Mouse (Mus musculus) left cerebral cortex, postnatal 14 days (tissue): ENCODE measurements at regions not wholly inside any gene's neighbourhood (a gene's known extent, or its start where the extent isn't known, plus 50 kb on each side); places are given as distances from the start of the nearest gene placed in this dataset.

Experiments used
- DNase-seq, 2 experiments: peaks; one replicate each; pipeline ENCODE4 v3.0.0; 2021 to 2022; ENCODE audit warnings: low spot score in 2 of 2, mixed read lengths in 1 of 2
- intact Hi-C: fragments of 180-260 bp; cut with DNase I; formaldehyde crosslinking; loops from one replicate; pipeline ENCODE4 v1.15.1; 2025

DNA sequence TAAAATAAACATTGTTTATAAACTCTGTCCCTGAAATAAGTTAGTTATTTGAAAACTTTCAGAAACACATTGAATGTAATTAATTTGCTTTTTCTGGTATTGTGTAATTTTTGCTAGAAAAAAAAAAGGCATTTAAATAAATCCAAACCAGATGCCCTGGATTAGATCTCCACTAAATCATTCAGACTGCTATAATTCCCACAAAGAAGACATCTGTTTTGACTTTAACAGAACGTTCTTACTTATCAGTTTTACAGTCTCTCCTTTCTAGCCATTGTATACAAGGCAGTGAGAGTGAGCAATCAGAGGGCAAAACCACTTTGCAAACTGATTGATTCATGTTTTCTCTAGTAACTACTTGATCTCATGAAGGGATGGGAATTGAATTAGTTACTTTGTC, 478.8 kb downstream of the Slitrk6 start:
- intact Hi-C loops, result no loop called here
- DNase-seq, result no peak

GRCm38 (mm10) chr14:110271270-110271669, 483.7 kb downstream of the Slitrk6 start:
- intact Hi-C loops, result no loop called here
- DNase-seq, result no peak

- intact Hi-C loops, result no loop called here
- no peak for DNase-seq
These were observed 510.5 kb downstream of the Slitrk6 start for GRCm38 (mm10) chr14:110244466-110244865.

- DNase-seq, result no peak
- intact Hi-C loops, result no loop called here
These were observed 511.4 kb downstream of the Slitrk6 start for GRCm38 (mm10) chr14:110243549-110243948.

GRCm38 (mm10) chr14:110238800-110239199, 516.1 kb downstream of the Slitrk6 start:
- no peak for DNase-seq
- intact Hi-C loops, result no loop called here

DNA sequence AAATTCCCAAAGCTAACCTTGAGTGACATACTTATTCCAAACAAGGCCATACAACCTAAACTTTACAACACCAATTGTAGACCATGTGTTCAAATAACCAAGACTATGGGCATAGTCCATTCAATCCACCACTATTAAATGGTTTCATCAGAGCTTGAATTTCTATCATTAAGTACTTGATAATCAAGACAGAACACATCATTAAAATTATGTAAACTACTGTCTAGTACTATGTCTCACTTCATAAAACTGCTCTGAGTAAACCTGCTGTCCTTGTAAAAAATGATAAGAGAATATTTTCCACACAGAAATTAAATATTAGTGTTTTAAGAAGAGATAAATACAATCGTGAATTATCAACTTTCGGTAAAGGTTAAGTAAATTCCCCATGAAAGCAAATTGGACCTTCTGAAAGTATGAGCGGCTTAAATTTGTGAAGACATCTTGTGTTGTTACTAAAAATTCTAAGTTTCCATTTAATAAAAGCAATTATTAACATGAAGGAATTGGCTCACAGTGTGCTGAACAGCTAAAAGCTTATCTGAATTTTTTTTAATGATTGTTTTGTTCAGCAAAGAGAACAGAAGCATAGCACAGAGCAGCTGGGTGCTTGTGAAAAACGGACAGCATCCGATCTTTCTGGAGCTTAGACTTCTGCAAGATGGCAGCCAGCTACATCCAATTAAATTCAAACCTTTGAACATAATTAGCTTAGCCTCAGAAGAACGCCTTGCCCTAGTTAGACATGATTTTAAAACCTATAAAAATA, 530.1 kb downstream of the Slitrk6 start:
- DNase-seq, result no peak
- intact Hi-C loops, result no loop called here

DNA sequence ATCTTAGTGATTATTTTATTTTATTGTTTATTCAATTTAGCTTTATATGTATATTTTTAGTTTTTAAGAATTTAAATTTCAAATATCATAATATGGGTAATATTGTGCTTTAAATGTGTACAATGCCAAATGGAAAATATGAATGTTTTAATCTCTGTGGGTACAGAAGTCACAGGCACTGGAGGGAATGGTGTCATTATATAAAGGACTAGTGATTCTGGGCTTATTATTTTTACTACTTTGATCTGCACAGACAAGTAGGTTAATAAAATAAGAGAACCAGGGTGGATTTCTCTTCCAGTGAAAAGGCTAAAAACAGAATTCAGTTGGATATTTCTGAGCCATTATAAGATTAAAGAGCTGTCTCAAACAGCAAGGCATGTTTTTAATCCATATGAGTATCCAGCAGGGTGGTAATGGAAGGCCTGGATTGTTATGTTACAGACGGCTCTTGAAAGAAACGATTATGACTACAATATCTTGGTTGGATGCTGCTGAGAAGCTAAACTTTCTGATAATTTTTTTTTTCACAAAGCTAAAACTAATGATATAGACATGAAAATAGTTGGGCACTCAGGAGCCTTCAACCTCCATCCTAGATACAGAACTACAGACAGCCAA, 563.9 kb downstream of the Slitrk6 start:
- intact Hi-C loops, result no loop called here
- no peak for DNase-seq

GRCm38 (mm10) chr14:110190471-110190870, 564.5 kb downstream of the Slitrk6 start:
- no peak for DNase-seq
- intact Hi-C loops, result no loop called here

GRCm38 (mm10) chr14:110179166-110179565, 575.8 kb downstream of the Slitrk6 start:
- DNase-seq, result no peak
- intact Hi-C loops, result no loop called here

GRCm38 (mm10) chr14:110171162-110172117, 583.5 kb downstream of the Slitrk6 start:
- no peak for DNase-seq
- intact Hi-C loops, result no loop called here

- no peak for DNase-seq
These were observed 586.3 kb downstream of the Slitrk6 start for GRCm38 (mm10) chr14:110168632-110169031.

DNA sequence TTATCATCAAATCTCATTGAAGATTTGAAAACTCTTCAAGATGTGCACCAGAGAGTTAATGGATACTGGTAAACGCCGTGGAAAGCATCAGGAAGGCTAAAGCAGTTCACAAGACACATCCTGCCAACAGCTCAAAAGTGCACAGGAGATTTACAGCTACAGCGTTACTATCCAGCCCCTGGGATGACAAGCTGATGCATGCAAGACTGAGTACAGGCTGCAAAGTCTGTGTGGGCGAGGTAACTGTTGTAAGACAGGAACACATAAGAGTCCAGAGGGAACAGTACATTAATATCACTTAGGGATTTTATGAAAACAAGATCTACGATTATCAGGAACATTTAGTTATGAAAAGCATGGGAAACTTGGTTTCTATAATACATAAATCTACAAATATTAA, 626.7 kb downstream of the Slitrk6 start:
- intact Hi-C loops, result no loop called here

More at GRCm38 (mm10) chr14:110168632-110169031, 586.3 kb downstream of the Slitrk6 start:
- intact Hi-C loops, result no loop called here

DNA sequence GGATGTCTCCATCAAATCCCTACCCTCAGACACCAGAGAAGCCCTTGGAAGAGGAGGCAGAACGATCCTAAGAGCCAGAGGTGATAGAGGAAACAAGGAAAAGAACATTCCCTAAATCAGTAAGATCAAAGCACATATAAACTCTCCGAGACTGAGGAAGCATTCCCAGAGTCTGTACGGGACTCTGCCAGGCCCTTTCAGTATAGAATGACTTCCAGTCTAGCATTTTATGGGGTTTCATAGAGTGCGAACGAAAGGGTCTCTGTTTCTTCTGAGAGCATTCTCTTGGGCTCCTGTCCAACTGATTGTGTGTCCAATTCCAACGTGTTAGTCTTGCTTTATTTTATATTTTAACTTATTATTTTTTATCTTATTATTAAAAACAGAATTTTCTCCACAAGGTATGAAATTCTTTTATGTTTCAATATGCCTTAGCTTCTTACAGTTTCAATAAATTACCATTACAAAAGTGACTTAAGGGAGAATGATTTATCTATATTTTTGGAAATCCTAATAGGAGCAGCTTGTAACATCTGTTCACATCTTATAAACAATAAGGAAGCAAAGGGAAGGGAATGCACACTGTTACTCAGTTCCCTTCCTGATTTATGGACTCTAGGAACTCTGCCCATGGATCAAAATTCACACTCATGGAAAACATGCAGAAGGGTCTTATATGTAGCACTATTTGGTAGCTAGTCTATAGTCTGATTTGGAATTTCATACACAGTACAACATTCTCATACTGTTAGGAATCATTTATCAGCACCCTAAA, 628.8 kb downstream of the Slitrk6 start:
- no peak for DNase-seq
- intact Hi-C loops, result no loop called here

More for the DNA sequence above, 626.7 kb downstream of the Slitrk6 start:
- DNase-seq, result no peak

- no peak for DNase-seq
- intact Hi-C loops, result no loop called here
These were observed 632.2 kb downstream of the Slitrk6 start for GRCm38 (mm10) chr14:110122710-110123109.

GRCm38 (mm10) chr14:110115578-110115977, 639.4 kb downstream of the Slitrk6 start:
- intact Hi-C loops, result no loop called here
- DNase-seq, result no peak

- intact Hi-C loops, result no loop called here
These were observed 654.1 kb downstream of the Slitrk6 start for GRCm38 (mm10) chr14:110100852-110101251.

DNA sequence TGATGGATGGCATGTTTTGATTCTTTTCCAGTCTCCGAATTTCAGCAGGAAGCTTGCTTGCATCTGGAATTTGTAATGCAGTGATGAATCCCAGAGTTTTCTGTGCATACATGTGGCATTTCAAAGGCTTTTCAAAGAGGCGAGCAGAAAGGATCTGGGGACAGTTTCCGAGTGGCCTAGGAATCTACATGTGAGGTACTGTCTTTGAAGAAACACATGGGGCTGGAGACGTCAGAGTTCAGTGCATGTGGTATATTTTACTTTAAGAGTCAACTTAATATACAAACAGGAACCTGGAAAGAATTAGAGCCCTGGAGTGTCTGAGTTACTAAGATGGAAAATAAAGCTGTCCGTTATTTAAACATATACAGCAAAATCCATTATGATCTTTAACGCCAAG, 676.6 kb downstream of the Slitrk6 start:
- intact Hi-C loops, result no loop called here
- no peak for DNase-seq

More at GRCm38 (mm10) chr14:110100852-110101251, 654.1 kb downstream of the Slitrk6 start:
- DNase-seq, result no peak

- DNase-seq, result no peak
- intact Hi-C loops, result no loop called here
These were observed 707.2 kb downstream of the Slitrk6 start for GRCm38 (mm10) chr14:110047748-110048147.

DNA sequence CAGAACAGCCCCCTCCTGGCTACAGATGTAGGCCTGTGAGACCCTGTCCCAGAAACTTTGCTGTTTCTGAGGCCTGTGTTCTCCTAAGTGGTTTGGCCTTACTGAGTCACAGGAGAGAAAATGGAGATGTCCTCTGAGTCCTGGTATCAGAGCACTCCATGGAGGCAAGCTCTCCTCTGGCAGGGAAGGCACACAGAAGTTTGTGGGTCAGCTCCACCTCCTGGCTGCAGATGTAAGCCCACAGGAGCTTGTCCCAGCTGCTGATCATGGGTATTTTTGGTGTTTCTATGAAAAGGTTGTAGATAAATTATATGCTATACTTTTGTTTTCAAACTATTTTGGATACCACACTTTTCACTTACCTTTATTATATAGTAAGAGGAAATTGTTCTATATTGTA, 711.7 kb downstream of the Slitrk6 start:
- DNase-seq, result no peak
- intact Hi-C loops, result no loop called here
